Mouse (Mus musculus): ENCODE data around the gene Gm20865. TPM values are rescaled to one million over a fixed set of nuclear protein-coding genes. Genes with fewer than 3 reads are reported as not detected.

Gene Gm20865
- total RNA-seq (2023), result not detected in 2 replicates

DNA sequence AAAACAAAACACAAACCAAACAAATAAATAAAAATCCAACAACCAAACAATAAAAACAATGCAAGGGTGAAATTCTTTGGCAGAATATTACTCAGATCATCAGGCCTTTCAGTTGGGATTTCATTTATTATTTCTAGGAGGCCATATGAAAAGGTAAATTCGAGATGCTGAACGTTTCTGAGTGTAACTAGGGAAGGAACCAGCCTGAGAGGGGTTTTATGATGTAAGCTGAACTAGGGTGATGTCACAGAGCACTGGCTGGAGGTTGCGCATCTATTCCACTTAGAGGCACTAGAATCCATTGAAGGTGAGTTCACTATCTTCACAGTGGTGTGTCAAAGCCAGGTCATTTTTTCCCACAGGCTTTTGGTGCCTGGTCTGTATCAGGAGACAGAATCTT is at the start of gene Gm20865:
TSS of gene Gm20865 (plus strand) at position 301 of the 400 bp plus-strand sequence.

Other genes starting within 250 kb of the Gm20865 start
- gene Gm29866, start 247.9 kb upstream of the Gm20865 start, total RNA-seq (2023), result not detected in 2 replicates
- gene Gm20909, start 77.0 kb upstream of the Gm20865 start, total RNA-seq (2023), result not detected in 2 replicates

Measured in neutrophil, adult 65 days (primary cell).